Mouse (Mus musculus) ES-E14 (cell line): ENCODE results near the gene Casp1. TPM values are rescaled to one million over a fixed set of nuclear protein-coding genes. Genes with fewer than 3 reads are reported as not detected.

ENCODE experiments used
- DNase-seq: peaks from one replicate; pipeline ENCODE4 v3.0.0-alpha.2; 2013; ENCODE audit warnings: low read depth, low spot score
- H3K27ac ChIP-seq: 2 replicates; pipeline ENCODE4 v1.5.1; 2012; ENCODE audit warnings: low read depth, mild to moderate bottlenecking, low read length, moderate library complexity, mixed read lengths; ENCODE audit not compliant: poor library complexity, insufficient read depth, severe bottlenecking
- H3K36me3 ChIP-seq: 2 replicates; pipeline ENCODE4 v1.6.1; 2012; ENCODE audit warnings: mild to moderate bottlenecking, low read length, moderate library complexity, mixed read lengths; ENCODE audit not compliant: control insufficient read depth, poor library complexity, insufficient read depth, severe bottlenecking
- H3K4me1 ChIP-seq, 2 experiments: fragments of 150-350 bp in 1 of 2; sonication (generic) in 1 of 2; 2 replicates each; pipeline ENCODE4 v1.6.1; 2012; ENCODE audit warnings: low read length in 2 of 2, mild to moderate bottlenecking in 1 of 2, mixed read lengths in 1 of 2; ENCODE audit not compliant: control insufficient read depth in 2 of 2, insufficient read depth in 2 of 2, poor library complexity in 1 of 2
- H3K4me3 ChIP-seq, 2 experiments: fragments of 150-350 bp in 1 of 2; sonication (generic) in 1 of 2; 2 replicates each; pipeline ENCODE4 v1.5.1; 2012; ENCODE audit warnings: low read length in 2 of 2, low read depth in 1 of 2, mild to moderate bottlenecking in 1 of 2, mixed read lengths in 1 of 2; ENCODE audit not compliant: insufficient read depth in 1 of 2, poor library complexity in 1 of 2, severe bottlenecking in 1 of 2
- H3K9ac ChIP-seq: 2 replicates; pipeline ENCODE4 v1.6.1; 2012; ENCODE audit warnings: low read depth, mild to moderate bottlenecking, low read length, mixed read lengths; ENCODE audit not compliant: poor library complexity, insufficient read depth, severe bottlenecking
- H3K9me3 ChIP-seq: fragments of 150-350 bp; sonication (generic); 2 replicates; pipeline ENCODE4 v1.6.1; 2012; ENCODE audit warnings: low read depth, mild to moderate bottlenecking, low read length; ENCODE audit not compliant: control insufficient read depth, insufficient read depth
- CHD2 ChIP-seq: IDR thresholded peaks from 2 replicates; pipeline ENCODE4 v1.6.1; 2014; ENCODE audit warnings: mild to moderate bottlenecking, low read depth, low read length, inconsistent platforms
- HCFC1 ChIP-seq: IDR thresholded peaks from 2 replicates; pipeline ENCODE4 v1.6.1; 2012; ENCODE audit warnings: low read length, inconsistent platforms, borderline replicate concordance; ENCODE audit not compliant: insufficient read depth
- MAFK ChIP-seq: IDR thresholded peaks from 2 replicates; pipeline ENCODE4 v1.6.1; 2014; ENCODE audit warnings: mild to moderate bottlenecking, low read depth, low read length, inconsistent platforms; ENCODE audit not compliant: insufficient read depth
- ZC3H11A ChIP-seq: IDR thresholded peaks from 2 replicates; pipeline ENCODE4 v1.6.1; 2012; ENCODE audit warnings: low read depth, mild to moderate bottlenecking, inconsistent platforms, low read length, borderline replicate concordance
- ZNF384 ChIP-seq: IDR thresholded peaks from 2 replicates; pipeline ENCODE4 v1.6.1; 2012; ENCODE audit warnings: low read depth, low read length, inconsistent platforms
- in situ Hi-C, 2 experiments: fragments of 600-800 bp; cut with MboI; formaldehyde crosslinking; loops; one replicate each; pipeline ENCODE4 v1.15.1; 2025; ENCODE audit warnings: low sequenced_read_pairs in 2 of 2, inconsistent platforms in 1 of 2; ENCODE audit not compliant: unreplicated experiment in 2 of 2
- total RNA-seq: library from RNA; depleted of rRNA; stranded (reverse); fragments of 300-350 nt; gene quantifications from 2 replicates; pipeline ENCODE4 v1.2.3, GENCODE M21; 2012

Gene Casp1
- total RNA-seq, 1 experiment: 0.36 TPM

DNA sequence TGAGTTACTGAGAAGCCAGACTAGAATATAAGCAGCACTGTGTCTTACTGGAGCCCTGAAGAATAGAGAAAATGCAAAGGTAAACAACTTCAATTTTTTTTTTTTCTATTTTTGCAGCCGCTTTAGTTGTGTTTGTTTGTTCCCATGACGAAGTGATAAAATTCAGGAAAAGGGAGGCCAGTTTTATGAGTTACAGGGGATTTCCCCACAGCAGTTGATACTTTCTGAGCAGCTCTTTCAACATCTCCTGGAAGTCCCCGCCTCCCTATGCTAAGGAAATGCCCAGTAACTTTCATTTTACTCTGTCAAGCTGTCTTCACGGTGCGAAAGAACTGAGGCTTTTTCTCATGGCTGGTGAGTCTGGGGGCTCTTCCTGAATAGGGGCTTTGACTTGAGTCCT is 10.2 kb downstream of the Casp1 start, which contains the start of gene Casp4:
Gene Casp4, plus strand, starts transcription at position 268 of the 400 bp plus-strand sequence.
- H3K4me3 ChIP-seq: no peak within 1 kb of the TSS
- no peak for DNase-seq
- no peaks in the 10 kb centered on the region for H3K4me1 ChIP-seq
- TF ChIP-seq ZC3H11A: no peak
- TF ChIP-seq CHD2: no peak
- no peak for TF ChIP-seq MAFK
- no peak for TF ChIP-seq HCFC1
- no peak for TF ChIP-seq ZNF384
- in situ Hi-C loops: no loop called here
- H3K9ac ChIP-seq: no peak within 1 kb of the TSS
- no peaks in the 10 kb centered on the region for H3K36me3 ChIP-seq
- no peaks in the 10 kb centered on the region for H3K9me3 ChIP-seq
- H3K27ac ChIP-seq: no peak within 1 kb of the TSS

DNA sequence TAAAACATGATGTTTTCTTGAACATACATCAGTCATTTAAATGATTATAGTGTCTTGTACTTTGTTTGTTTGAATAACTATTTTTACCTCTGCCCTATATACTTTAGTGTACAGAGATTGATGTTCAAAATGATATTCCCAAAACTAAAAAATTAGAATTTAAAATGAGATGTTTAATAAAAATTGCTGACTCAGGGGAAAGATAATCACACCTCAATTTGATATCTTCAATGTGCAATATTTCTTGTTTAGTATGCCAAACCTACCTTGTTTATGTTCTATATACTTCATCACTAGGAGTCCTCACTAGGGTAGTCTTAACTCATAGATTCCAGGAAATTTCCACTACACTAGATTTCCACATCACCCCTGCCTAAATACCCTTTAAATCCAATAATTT is 11.8 kb downstream of the Casp1 start:
- TF ChIP-seq MAFK (peak; percentile 88), ZNF384 (no peak)
- H3K4me3 ChIP-seq: no peak overlapping the region
- no peaks in the 10 kb centered on the region for H3K9me3 ChIP-seq
- no peak overlapping the region for H3K27ac ChIP-seq
- no peaks in the 10 kb centered on the region for H3K4me1 ChIP-seq
- in situ Hi-C loops: no loop called here
- H3K9ac ChIP-seq: no peak overlapping the region
- no peak for DNase-seq
- H3K36me3 ChIP-seq: no peaks in the 10 kb centered on the region

DNA sequence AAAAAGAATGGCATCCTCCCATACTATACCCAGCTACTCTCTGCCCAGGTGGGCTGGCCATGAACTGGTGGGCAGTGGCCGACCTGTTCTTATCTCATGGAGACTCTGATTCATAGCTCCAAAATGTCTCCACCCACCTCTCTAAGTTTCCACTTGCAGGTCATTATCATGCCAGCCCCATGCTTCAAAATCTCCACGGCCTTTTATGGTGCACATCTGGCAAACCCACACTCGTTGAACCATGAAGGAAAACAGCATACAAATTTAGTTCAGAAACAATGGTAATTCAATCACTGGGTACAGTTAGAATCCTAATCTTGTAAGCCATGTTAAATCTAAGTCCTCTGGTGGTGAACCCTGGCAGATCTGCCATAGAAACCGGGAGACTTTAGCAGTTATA is 13.1 kb downstream of the Casp1 start:
- TF ChIP-seq HCFC1: no peak
- no peak for TF ChIP-seq ZNF384
- H3K27ac ChIP-seq: no peak overlapping the region
- DNase-seq: no peak
- no peak overlapping the region for H3K9ac ChIP-seq
- H3K4me1 ChIP-seq: no peaks in the 10 kb centered on the region
- no peak overlapping the region for H3K4me3 ChIP-seq
- H3K36me3 ChIP-seq: no peaks in the 10 kb centered on the region
- in situ Hi-C loops: no loop called here
- no peaks in the 10 kb centered on the region for H3K9me3 ChIP-seq

DNA sequence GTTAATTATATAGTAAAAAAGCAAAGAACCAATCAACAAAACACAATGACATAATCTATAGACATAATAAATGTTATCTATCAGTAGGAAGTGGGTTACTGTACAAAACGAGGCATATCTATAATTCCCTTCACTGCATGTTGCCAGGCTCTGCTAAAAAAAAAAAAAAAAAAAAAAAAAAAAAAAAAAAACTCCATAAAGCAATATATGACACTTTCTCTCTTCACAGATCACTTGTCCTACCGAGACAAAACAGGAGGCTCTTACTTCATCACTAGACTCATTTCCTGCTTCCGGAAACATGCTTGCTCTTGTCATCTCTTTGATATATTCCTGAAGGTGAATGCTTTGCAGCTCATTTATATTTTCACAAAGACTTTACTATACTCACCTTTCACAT is 29.9 kb downstream of the Casp1 start:
- Histone ChIP-seq H3K36me3 (no peaks in the 10 kb centered on the region), H3K4me1 (no peaks in the 10 kb centered on the region), H3K9me3 (no peaks in the 10 kb centered on the region), H3K9ac (no peak overlapping the region), H3K4me3 (no peak overlapping the region), H3K27ac (no peak overlapping the region)
- in situ Hi-C loops: no loop called here
- TF ChIP-seq ZNF384 (peak; percentile 75), HCFC1 (no peak)
- DNase-seq: no peak

DNA sequence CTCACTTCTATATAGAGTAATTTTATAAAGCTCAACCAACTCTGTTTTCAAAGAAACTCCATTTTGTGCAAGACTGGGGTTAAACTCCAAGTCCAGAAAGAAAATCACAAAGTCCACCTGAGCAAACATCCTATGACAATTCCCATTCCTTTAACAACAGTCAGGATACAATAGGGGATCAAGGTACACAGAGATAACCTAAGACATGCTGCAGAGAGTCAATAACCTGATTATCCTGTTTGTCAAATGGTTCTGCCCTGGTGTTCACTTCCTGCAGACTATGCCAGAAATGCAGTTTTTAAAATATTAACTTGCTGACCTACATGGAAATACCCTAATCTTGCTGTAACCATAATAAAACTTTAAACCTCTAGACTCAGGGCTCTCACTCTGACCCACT is 34.1 kb downstream of the Casp1 start:
- H3K4me1 ChIP-seq: no peaks in the 10 kb centered on the region
- H3K9ac ChIP-seq: no peak overlapping the region
- no peaks in the 10 kb centered on the region for H3K9me3 ChIP-seq
- H3K36me3 ChIP-seq: no peaks in the 10 kb centered on the region
- no peak overlapping the region for H3K27ac ChIP-seq
- no peak for DNase-seq
- no peak overlapping the region for H3K4me3 ChIP-seq
- in situ Hi-C loops: no loop called here
- TF ChIP-seq ZC3H11A (no peak), CHD2 (no peak), MAFK (no peak), HCFC1 (no peak)
